Mouse (Mus musculus): ENCODE data around the gene Slc38a8.

Gene Slc38a8

DNA sequence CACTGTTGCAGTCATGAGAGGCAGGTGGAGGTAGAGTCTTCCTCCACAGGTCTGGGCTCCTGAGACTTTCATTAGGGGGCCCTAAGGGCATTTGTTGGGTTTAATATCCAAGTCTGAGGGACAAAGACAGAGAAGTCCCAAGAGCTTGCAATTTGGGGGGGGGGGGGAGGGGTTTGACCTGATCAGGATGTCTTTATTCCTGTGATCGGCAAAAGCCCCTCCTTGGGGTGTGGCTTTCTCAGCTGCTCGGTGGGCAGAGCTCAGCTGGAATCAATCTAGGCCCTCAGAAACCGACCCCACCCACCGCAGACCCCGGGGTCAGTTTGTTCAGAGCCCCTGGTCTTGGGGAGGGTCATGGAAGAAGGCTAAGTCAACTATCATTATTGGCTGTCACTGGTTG lies at the start of gene Slc38a8:
TSS of gene Slc38a8 (minus strand) at position 101 of the 400 bp plus-strand sequence.
- DNase-seq (ENCODE audit: low spot score in 2 of 2): no peak

GRCm38 (mm10) chr8:119548560-119549113 lies 47.1 kb upstream of the Slc38a8 start:
- no peak for DNase-seq (ENCODE audit: low spot score in 2 of 2)

DNA sequence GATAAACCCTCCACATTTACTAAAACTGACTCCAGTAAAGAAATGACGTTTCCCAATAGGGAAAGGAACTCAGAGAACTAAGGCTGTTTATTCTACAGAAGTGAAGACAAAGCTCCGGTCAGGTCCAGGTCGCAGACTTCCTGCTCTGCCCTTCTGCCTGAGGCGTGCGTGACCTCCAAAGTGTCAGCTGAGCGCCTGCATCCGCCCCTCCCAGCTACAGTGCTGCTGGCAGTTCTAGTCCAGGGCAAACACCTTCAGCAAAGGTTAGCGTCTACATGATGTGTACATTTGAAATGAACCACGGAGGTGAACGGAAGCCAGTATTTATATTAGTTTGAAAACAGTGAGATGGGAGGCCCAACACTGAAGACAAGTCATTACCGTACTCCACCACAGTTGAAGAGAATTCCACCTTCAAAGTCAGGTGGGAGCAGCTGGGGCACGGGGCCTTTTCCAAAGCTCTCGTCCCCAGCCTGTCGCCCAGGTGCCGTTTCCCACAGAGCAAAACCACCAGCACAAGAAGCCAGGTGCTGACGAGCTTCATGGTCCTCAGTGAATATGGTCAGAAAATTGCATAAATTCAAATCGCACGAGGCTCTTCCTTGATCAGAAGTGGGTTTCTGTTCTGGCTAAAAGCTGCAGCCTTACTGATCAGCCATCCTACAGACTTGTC lies 45.7 kb upstream of the Slc38a8 start:
- no peak for DNase-seq (ENCODE audit: low spot score in 2 of 2)

DNA sequence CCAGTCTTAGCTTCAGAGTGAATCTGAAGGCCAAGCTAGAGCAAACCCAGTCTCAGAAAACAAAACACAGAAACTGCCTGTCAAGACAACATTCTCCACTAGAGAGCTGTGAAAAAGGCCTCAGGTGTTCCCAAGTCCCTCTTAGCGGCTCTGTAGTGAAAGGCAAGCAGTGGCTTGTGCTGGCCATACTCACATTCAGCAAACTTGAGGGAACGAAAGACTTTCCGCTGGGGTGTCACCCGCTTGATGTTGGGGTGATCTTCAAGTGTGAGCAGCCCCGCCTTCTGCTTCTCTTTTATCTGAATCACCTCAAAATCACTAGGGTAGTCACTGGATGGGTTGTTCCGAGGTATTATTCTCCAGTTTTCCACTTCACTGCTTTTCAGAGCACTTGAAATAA lies 44.3 kb upstream of the Slc38a8 start:
- DNase-seq (ENCODE audit: low spot score in 2 of 2): no peak

DNA sequence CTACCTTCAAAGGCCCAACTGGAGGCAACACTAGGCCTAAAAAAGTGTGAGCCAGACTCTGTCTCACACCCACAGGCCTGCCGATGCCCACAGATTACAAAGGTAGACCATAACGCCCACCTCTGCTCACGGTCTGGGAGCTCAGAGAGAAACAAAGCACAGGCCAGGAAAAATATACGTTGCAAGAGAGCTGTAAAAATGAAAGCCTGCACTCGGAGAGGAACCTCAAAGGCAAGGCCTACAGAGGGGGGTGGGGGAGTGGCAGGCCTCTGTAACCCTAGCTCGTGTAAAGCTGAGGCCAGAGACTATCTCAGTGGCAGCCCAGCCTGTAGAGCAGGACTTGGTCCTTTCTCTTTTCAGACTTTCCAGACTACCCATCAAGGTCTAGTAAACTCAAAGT lies 43.7 kb upstream of the Slc38a8 start:
- DNase-seq (ENCODE audit: low spot score in 2 of 2): no peak

DNA sequence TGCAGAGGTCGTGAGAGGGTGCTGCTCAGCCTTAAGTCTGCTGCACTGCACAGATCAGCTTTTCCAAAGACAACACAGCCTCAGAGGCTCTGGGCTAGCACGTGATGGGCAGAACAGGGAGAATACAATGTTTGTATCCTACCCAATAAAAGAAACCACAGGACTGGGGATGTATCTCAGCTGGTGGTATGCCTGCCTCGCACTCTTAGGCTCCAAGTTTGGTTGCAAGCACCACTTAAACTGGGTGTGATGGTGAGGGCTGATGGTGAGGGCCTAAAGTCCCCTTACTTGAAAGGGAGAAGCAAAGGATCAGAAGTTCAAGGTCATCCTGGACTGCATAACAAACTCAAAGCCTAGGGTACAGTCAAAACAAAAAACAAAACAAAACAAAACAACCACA lies 43.1 kb upstream of the Slc38a8 start:
- no peak for DNase-seq (ENCODE audit: low spot score in 2 of 2)

- no peak for DNase-seq (ENCODE audit: low spot score in 2 of 2)
These were observed 30.5 kb upstream of the Slc38a8 start for GRCm38 (mm10) chr8:119531973-119532372.

DNA sequence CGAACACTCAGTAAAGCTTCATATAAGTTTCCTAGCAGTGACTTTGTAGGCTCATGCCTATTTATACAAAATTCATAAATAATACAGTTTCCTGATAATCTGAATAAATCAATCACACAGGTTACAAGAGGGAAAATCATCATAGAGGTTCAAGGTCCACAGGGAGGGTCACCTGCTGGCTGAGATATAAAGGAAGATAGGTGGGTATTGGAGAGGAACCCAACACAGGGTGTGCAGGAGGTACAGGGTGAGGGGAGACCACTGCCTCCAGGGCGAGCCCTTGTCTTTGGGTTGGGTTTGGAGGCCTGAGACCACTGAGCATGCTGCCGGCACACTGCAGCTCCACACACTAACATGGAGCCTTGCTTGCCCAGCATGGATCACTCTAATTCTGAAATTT lies 29.9 kb upstream of the Slc38a8 start:
- DNase-seq (ENCODE audit: low spot score in 2 of 2): no peak

DNA sequence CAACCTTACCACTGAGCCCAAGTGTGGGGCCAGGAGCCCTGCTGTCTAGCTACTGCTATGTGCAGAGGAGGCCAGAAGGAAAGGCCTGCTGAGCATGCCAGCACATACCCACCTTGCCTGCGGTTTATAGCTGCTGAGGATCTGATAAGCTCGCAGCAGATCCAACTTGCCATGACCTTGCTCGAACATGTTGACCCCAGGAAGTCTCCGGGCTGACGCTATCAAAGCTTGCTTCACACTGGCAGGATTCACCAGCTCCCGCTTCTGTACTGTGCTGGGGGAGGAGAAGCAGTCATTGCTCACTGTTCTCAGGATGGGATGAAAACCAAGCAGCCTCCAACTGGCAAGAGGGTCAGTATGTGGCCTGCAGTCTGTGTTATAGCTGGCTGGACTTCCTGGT lies 29.4 kb upstream of the Slc38a8 start:
- no peak for DNase-seq (ENCODE audit: low spot score in 2 of 2)

DNA sequence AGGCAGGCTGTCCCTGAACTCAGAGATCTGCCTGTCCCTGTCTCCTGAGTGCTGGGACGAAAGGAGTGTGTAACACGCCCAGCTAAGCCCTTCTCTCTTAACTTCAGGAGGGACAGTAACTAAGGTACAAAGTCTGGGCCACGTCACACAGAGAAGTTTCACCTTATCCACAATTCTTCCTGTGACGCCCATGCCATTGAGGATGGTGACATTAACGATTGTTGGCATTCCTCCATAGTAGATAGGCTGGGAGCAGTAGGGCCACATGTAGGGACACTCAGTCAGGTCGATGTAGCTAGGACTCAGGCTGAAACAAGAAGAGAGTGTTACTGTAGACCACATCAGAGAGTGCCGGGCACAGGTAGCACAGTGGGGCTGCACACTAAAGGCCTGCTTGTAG lies 27.3 kb upstream of the Slc38a8 start:
- no peak for DNase-seq (ENCODE audit: low spot score in 2 of 2)

DNA sequence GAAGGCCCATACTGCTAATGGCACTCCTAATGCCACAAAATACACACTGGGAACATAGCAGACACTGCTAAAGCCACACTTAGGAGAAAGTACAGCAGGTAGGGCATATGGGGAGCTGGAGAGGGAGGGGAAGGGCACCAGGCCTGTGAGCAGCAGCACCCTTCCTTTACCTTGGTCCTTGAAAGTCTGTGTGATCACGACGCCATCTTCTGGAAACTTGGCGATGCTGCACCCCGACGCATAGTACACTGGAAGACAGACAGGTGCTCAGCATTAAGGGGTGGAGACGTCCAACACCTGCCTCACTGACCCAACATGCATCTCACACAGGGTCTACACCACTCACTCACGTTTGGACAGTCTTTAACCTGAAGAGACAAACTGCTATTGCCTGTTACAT lies 18.6 kb upstream of the Slc38a8 start:
- DNase-seq (ENCODE audit: low spot score in 2 of 2): no peak

GRCm38 (mm10) chr8:119516674-119517073 lies 15.2 kb upstream of the Slc38a8 start:
- no peak for DNase-seq (ENCODE audit: low spot score in 2 of 2)

DNA sequence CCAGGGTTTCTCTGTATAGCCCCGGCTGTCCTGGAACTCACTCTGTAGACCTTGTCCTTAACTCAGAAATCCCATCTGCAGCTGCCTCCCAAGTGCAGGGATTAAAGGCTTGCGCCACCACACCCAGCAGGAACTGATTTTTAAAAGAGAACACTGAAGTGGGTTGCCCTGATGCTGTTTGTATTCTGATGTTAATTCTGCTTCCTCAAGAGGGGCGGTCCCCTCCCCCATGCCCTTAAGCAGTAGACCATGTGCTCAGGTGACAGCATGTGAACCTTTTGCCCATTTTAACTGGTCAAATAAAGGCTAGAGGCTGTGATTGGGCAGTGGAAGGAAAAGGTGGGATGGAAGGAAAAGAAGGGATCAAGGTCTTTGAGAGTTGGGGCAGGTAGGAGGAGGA lies 14.3 kb upstream of the Slc38a8 start:
- DNase-seq (ENCODE audit: low spot score in 2 of 2): no peak

DNA sequence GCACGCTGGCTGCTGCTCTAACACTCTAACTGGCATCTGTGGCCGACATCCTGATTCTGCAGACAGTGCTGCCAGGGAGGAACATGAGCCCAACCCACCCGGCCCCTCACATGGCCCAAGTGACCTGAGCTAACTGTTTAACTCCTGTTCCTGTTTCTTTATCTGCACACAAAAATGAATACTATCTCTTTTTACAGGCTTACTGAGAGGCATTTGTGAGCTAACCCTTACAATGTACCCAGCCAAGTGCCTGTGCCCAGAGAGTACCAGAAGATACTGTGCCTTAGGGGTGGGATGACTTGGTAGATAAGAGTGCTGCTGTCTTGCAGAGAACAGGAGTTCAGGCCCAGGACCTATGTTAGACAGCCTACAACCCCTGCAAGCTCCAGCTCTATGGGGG lies 13.4 kb upstream of the Slc38a8 start:
- no peak for DNase-seq (ENCODE audit: low spot score in 2 of 2)

DNA sequence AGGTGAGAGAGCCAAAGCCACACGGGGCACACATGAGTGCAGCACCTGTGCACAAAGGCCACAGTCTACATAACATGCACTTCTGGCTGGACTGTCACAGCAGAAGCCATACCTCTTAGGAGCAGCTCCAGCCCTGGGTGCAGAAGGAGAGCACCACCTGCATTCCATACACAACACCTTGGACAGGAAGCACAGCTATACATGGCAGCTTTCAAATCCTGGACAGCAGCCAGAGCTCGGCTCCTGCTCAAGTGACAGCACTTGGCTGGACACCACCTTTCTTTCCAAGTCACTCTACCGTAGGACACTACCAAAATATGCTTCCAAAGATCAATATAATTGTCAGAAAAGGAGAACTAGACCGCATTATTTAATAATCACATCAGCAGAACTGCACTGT lies 11.9 kb upstream of the Slc38a8 start:
- DNase-seq (ENCODE audit: low spot score in 2 of 2): no peak

- DNase-seq (ENCODE audit: low spot score in 2 of 2): no peak
These were observed 10.2 kb upstream of the Slc38a8 start for GRCm38 (mm10) chr8:119511722-119512121.

- no peak for DNase-seq (ENCODE audit: low spot score in 2 of 2)
These were observed 9.0 kb upstream of the Slc38a8 start for GRCm38 (mm10) chr8:119510471-119510870.

DNA sequence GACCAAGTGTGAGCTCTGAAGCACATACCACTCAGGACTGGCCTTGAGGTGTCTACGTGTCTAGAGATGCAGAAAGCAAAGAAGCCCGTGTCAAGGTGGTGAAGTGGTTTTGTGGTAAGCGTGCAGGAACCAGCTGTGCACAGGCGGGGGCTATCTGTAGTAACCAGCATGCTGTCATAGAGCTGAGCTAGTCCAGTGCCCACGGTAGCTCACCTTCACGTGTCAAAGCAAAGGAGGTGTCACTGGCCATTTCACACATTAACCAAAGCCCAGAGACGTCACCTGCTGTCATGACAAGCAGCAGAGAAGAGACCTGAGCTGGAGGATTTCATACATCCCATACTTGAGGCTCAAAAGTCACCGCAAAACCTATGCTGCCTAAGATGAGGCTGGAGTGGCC lies 4.6 kb upstream of the Slc38a8 start:
- DNase-seq (ENCODE audit: low spot score in 2 of 2): no peak

GRCm38 (mm10) chr8:119505488-119505887 lies 4.0 kb upstream of the Slc38a8 start:
- DNase-seq (ENCODE audit: low spot score in 2 of 2): no peak

- no peak for DNase-seq (ENCODE audit: low spot score in 2 of 2)
These were observed 1.8 kb upstream of the Slc38a8 start for GRCm38 (mm10) chr8:119503191-119503767.

GRCm38 (mm10) chr8:119502111-119502510 lies 613 bp upstream of the Slc38a8 start:
- no peak for DNase-seq (ENCODE audit: low spot score in 2 of 2)

DNA sequence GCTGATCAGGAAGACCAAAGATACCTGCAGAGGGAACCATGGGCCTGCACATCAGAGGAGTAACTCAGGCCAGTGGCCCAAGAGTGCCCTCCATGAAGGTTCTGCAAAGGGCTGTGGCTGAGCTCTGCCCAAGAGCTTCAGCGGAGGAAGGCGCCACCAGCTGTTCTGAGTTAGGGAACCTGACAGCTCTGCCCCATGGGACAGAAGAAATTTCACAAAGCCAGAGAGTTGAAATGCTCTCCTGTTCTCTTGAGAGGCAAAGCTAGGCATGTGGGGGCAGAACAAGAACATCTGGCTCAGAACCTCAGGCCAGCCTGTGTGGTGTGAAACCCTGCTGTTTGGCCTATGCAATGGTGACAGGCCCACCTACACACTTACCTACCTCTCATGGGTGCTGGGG lies 1.7 kb downstream of the Slc38a8 start:
- DNase-seq (ENCODE audit: low spot score in 2 of 2): no peak

DNA sequence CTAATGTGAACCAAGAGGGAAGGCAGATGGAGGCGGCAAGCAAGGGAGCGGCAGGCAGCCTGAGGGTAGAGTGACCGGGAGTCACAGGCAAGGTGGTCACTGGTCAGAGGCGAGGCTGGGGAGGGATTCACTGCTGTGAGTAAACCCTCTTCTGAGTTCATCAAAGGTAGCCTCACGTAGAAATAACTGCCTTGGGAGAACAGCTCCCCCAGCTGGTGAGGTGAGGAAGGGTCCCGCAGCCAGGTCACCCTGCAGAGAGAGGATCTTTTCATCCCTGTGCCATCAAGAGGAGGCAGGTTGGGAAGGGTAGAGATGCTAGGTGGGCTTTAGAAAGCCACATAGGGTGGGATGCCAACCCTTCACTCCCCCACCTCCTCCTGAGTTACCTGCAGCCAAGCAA lies 4.7 kb downstream of the Slc38a8 start:
- peak in 1 of 2 experiments; percentile 28 for DNase-seq (ENCODE audit: low spot score in 2 of 2)

- DNase-seq (ENCODE audit: low spot score in 2 of 2): no peak
These were observed 14.4 kb downstream of the Slc38a8 start for GRCm38 (mm10) chr8:119487093-119487492.

Measured in cerebellum, postnatal 4 days (tissue).